In genomic region chr7:127761026-127761425, GRCm38 (mm10) we compare ENCODE assay signal across 9 mouse cellular contexts. TPM values are rescaled to one million over a fixed set of nuclear protein-coding genes. Genes with fewer than 3 reads are reported as not detected.
DNase-seq lines count a peak whose midpoint lies in the region; ATAC-seq and TF ChIP-seq lines count a peak whose summit lies in the region.
"Had no signal": no experiment of that assay in that cellular context is flagged by ENCODE, and none has a peak within 500 bp of the region (broad histone marks: within the 10 kb centered on the region; RNA-seq: fewer than 3 reads in every experiment).

No protein-coding gene starts in this region.

- no peak overlapping the region for H3K4me2 ChIP-seq in heart, embryonic 16.5 days (ENCODE audit: low read depth, low read length)
- H3K4me2 ChIP-seq in limb, embryonic 14.5 days (replicated peaks; ENCODE audit: low read depth, low read length, severe bottlenecking) = no peak overlapping the region
- H3K4me2 ChIP-seq in neural tube, embryonic 11.5 days (ENCODE audit: low read depth) = no peak overlapping the region
- H3K4me2 ChIP-seq: hindbrain, embryonic 15.5 days had no signal

- H3K4me3 ChIP-seq in heart, embryonic 16.5 days (ENCODE audit: low read length) = no peak overlapping the region
- no peak overlapping the region for H3K4me3 ChIP-seq in limb, embryonic 14.5 days (replicated peaks; ENCODE audit: low read length)
- no peak overlapping the region for H3K4me3 ChIP-seq in neural tube, embryonic 11.5 days (ENCODE audit: low read depth, low read length)
- H3K4me3 ChIP-seq: hindbrain, embryonic 15.5 days had no signal

- TF ChIP-seq POLR2A in limb, embryonic 14.5 days (IDR thresholded peaks at IDR 0.05; ENCODE audit: borderline replicate concordance, extremely low read depth, insufficient read depth, insufficient read length) = no peak

- peak; percentile 66 for DNase-seq in ovary, postnatal 14 days (ENCODE audit: low spot score)
- DNase-seq in ovary, adult 18-20 months (ENCODE audit: low spot score) = no peak
- peak; percentile 86 for DNase-seq in ZHBTc4 (ENCODE audit: low read depth, low spot score)
- DNase-seq in cerebellum, postnatal 36 days = peak; percentile 75 to 76
- peak; percentile 79 for DNase-seq in limb, embryonic 14.5 days (ENCODE audit: low spot score)
- DNase-seq in neural tube, embryonic 11.5 days (ENCODE audit: low spot score) = peak; percentile 74
- DNase-seq in yolk sac, embryonic 10.5 days (ENCODE audit: low spot score) = peak; percentile 66

- peaks cover 12% of the 10 kb centered on the region for H3K4me1 ChIP-seq in heart, embryonic 16.5 days (ENCODE audit: control insufficient read depth, insufficient read depth, low read length)
- peaks cover 4% of the 10 kb centered on the region; the same call in 1 of the 2 replicates for H3K4me1 ChIP-seq in limb, embryonic 14.5 days (ENCODE audit: control insufficient read depth, insufficient read depth, low read length)
- H3K4me1 ChIP-seq in neural tube, embryonic 11.5 days (ENCODE audit: control insufficient read depth, insufficient read depth, low read length) = no peaks in the 10 kb centered on the region; the same call in 1 of the 2 replicates

- 23% methylated on average over 7 of the region's 7 CpGs for WGBS in heart, embryonic 16.5 days
- WGBS in limb, embryonic 14.5 days = 40% methylated on average over 7 of the region's 7 CpGs
- 49% methylated on average over 7 of the region's 7 CpGs for WGBS in neural tube, embryonic 11.5 days

- no peak overlapping the region for H3K27ac ChIP-seq in heart, embryonic 16.5 days (ENCODE audit: low read length)
- H3K27ac ChIP-seq in limb, embryonic 14.5 days (replicated peaks; ENCODE audit: low read depth, low read length) = no peak overlapping the region
- no peak overlapping the region for H3K27ac ChIP-seq in neural tube, embryonic 11.5 days (ENCODE audit: low read depth, low read length)
- H3K27ac ChIP-seq: hindbrain, embryonic 15.5 days had no signal

- 0 out of 2 replicates have a peak, but pooled peaks have one; percentile 35 for ATAC-seq in heart, embryonic 16.5 days (replicated peaks; ENCODE audit: extremely low read depth, insufficient read depth, low FRiP score)
- peak; percentile 48; the same call in 1 of the 2 replicates for ATAC-seq in limb, embryonic 14.5 days (ENCODE audit: low FRiP score, low read depth)
- ATAC-seq in neural tube, embryonic 11.5 days (ENCODE audit: insufficient read depth, low FRiP score, low TSS enrichment) = no peak

- H3K9ac ChIP-seq in heart, embryonic 16.5 days (ENCODE audit: low read length) = no peak overlapping the region
- H3K9ac ChIP-seq in limb, embryonic 14.5 days (ENCODE audit: low read depth, low read length, severe bottlenecking) = no peak overlapping the region
- H3K9ac ChIP-seq in neural tube, embryonic 11.5 days (ENCODE audit: low read length) = no peak overlapping the region
- H3K9ac ChIP-seq: hindbrain, embryonic 15.5 days had no signal

- no peaks in the 10 kb centered on the region for H3K9me3 ChIP-seq in heart, embryonic 16.5 days (replicated peaks; ENCODE audit: control insufficient read depth, low read length)
- no peaks in the 10 kb centered on the region for H3K9me3 ChIP-seq in limb, embryonic 14.5 days (ENCODE audit: control insufficient read depth, low read length)
- no peaks in the 10 kb centered on the region for H3K9me3 ChIP-seq in neural tube, embryonic 11.5 days (ENCODE audit: control insufficient read depth, low read length)
- H3K9me3 ChIP-seq: hindbrain, embryonic 15.5 days had no signal

- no peaks in the 10 kb centered on the region for H3K27me3 ChIP-seq in heart, embryonic 16.5 days (ENCODE audit: control insufficient read depth, insufficient read depth, low read length)
- no peaks in the 10 kb centered on the region for H3K27me3 ChIP-seq in limb, embryonic 14.5 days (ENCODE audit: control insufficient read depth, insufficient read depth, low read length)
- H3K27me3 ChIP-seq in neural tube, embryonic 11.5 days (ENCODE audit: control insufficient read depth, insufficient read depth, low read length) = no peaks in the 10 kb centered on the region
- H3K27me3 ChIP-seq: hindbrain, embryonic 15.5 days had no signal

- H3K36me3 ChIP-seq in heart, embryonic 16.5 days (ENCODE audit: control insufficient read depth, insufficient read depth) = peaks cover 12% of the 10 kb centered on the region; the same call in 1 of the 2 replicates
- peaks cover 85% of the 10 kb centered on the region for H3K36me3 ChIP-seq in limb, embryonic 14.5 days (ENCODE audit: control insufficient read depth, insufficient read depth, low read length)
- H3K36me3 ChIP-seq in neural tube, embryonic 11.5 days (ENCODE audit: control insufficient read depth, insufficient read depth, low read length) = peaks cover 21% of the 10 kb centered on the region

RNA-seq across cellular contexts. Expression of gene Orai3, which starts 8.6 kb away (rescaled TPM):
- polyA plus RNA-seq in heart, embryonic 16.5 days (2015; fragmentation: Nextera tagmentation; extraction: Ambion mirVana) = 20.3 and 21.4 TPM in 2 replicates
- 22.8 and 29.6 TPM in 2 replicates for polyA plus RNA-seq in limb, embryonic 14.5 days (2012; rRNA removed)
- polyA plus RNA-seq in limb, embryonic 14.5 days (2014; fragmentation: Nextera tagmentation; extraction: Ambion mirVana) = 10.5 and 11.6 TPM in 2 replicates
- polyA plus RNA-seq in neural tube, embryonic 11.5 days (2014; fragmentation: Nextera tagmentation; extraction: Ambion mirVana) = 5.5 and 6.5 TPM in 2 replicates

RNA-seq across cellular contexts. Expression of gene Setd1a, which starts 15.4 kb away (rescaled TPM):
- 10.3 and 12.3 TPM in 2 replicates for polyA plus RNA-seq in heart, embryonic 16.5 days (2015; fragmentation: Nextera tagmentation; extraction: Ambion mirVana)
- 29.7 and 31.8 TPM in 2 replicates for polyA plus RNA-seq in limb, embryonic 14.5 days (2012; rRNA removed)
- polyA plus RNA-seq in limb, embryonic 14.5 days (2014; fragmentation: Nextera tagmentation; extraction: Ambion mirVana) = 27.3 and 32.0 TPM in 2 replicates
- polyA plus RNA-seq in neural tube, embryonic 11.5 days (2014; fragmentation: Nextera tagmentation; extraction: Ambion mirVana) = 27.2 and 28.5 TPM in 2 replicates

RNA-seq across cellular contexts. Expression of gene Fbxl19, which starts 16.7 kb away (rescaled TPM):
- 1.3 and 2.1 TPM in 2 replicates for polyA plus RNA-seq in heart, embryonic 16.5 days (2015; fragmentation: Nextera tagmentation; extraction: Ambion mirVana)
- 64.5 and 81.3 TPM in 2 replicates for polyA plus RNA-seq in limb, embryonic 14.5 days (2012; rRNA removed)
- 4.4 and 6.8 TPM in 2 replicates for polyA plus RNA-seq in limb, embryonic 14.5 days (2014; fragmentation: Nextera tagmentation; extraction: Ambion mirVana)
- polyA plus RNA-seq in neural tube, embryonic 11.5 days (2014; fragmentation: Nextera tagmentation; extraction: Ambion mirVana) = 6.7 and 7.7 TPM in 2 replicates

RNA-seq across cellular contexts. Expression of gene Gm49388, which starts 24.4 kb away (rescaled TPM):
- polyA plus RNA-seq in heart, embryonic 16.5 days (2015; fragmentation: Nextera tagmentation; extraction: Ambion mirVana) = not detected in 2 replicates
- polyA plus RNA-seq in limb, embryonic 14.5 days (2012; rRNA removed) = 0.44 and 0.61 TPM in 2 replicates
- polyA plus RNA-seq in limb, embryonic 14.5 days (2014; fragmentation: Nextera tagmentation; extraction: Ambion mirVana) = not detected in 2 replicates
- polyA plus RNA-seq in neural tube, embryonic 11.5 days (2014; fragmentation: Nextera tagmentation; extraction: Ambion mirVana) = not detected in 2 replicates
- polyA plus RNA-seq: hindbrain, embryonic 15.5 days had no signal

RNA-seq across cellular contexts. Expression of gene Ctf2, which starts 29.1 kb away (rescaled TPM):
- polyA plus RNA-seq in heart, embryonic 16.5 days (2015; fragmentation: Nextera tagmentation; extraction: Ambion mirVana) = 0.11 TPM in 2 replicates
- polyA plus RNA-seq in limb, embryonic 14.5 days (2012; rRNA removed) = 0.03 TPM in 1 of 2 replicates, not detected in the other
- polyA plus RNA-seq in limb, embryonic 14.5 days (2014; fragmentation: Nextera tagmentation; extraction: Ambion mirVana) = 0.22 and 0.34 TPM in 2 replicates
- 0.18 TPM in 1 of 2 replicates, not detected in the other for polyA plus RNA-seq in neural tube, embryonic 11.5 days (2014; fragmentation: Nextera tagmentation; extraction: Ambion mirVana)
